Mouse (Mus musculus) liver, adult 2 months (tissue): Measurements from ENCODE around the gene Rnf185. TPM values are rescaled to one million over a fixed set of nuclear protein-coding genes. Genes with fewer than 3 reads are reported as not detected.

Source experiments
- DNase-seq: peaks from one replicate; pipeline ENCODE4 v3.0.0-alpha.2; 2011; ENCODE audit warnings: low read depth, low spot score; ENCODE audit errors: extremely low read depth
- H3K27ac ChIP-seq: fragments of 200-500 bp; replicated peaks from 2 replicates; pipeline ENCODE4 v1.5.1; 2012; ENCODE audit warnings: low read depth, mild to moderate bottlenecking, control low read depth, inconsistent platforms, low read length; ENCODE audit not compliant: insufficient read depth
- H3K27me3 ChIP-seq: fragments of 200-500 bp; 2 replicates; pipeline ENCODE4 v1.6.1; 2012; ENCODE audit warnings: mild to moderate bottlenecking, moderate library complexity, low read length, inconsistent platforms; ENCODE audit not compliant: control insufficient read depth, insufficient read depth
- H3K36me3 ChIP-seq: fragments of 200-500 bp; 2 replicates; pipeline ENCODE4 v1.6.1; 2012; ENCODE audit warnings: low read length, inconsistent platforms; ENCODE audit not compliant: control insufficient read depth, insufficient read depth
- H3K4me1 ChIP-seq: fragments of 200-500 bp; 2 replicates; pipeline ENCODE4 v1.6.1; 2011; ENCODE audit warnings: low read length; ENCODE audit not compliant: control insufficient read depth, insufficient read depth
- H3K4me3 ChIP-seq: fragments of 200-500 bp; 2 replicates; pipeline ENCODE4 v1.5.1; 2011; ENCODE audit warnings: low read depth, mild to moderate bottlenecking, control low read depth, low read length, moderate library complexity; ENCODE audit not compliant: insufficient read depth
- H3K79me2 ChIP-seq: fragments of 200-500 bp; 2 replicates; pipeline ENCODE4 v1.6.1; 2012; ENCODE audit warnings: inconsistent platforms, mild to moderate bottlenecking, low read length, moderate library complexity; ENCODE audit not compliant: control insufficient read depth, insufficient read depth
- H3K9ac ChIP-seq: fragments of 200-500 bp; 2 replicates; pipeline ENCODE4 v1.6.1; 2012; ENCODE audit warnings: low read depth, mild to moderate bottlenecking, control low read depth, inconsistent platforms, low read length
- CTCF ChIP-seq: fragments of 200-500 bp; IDR thresholded peaks from 2 replicates; pipeline ENCODE4 v1.5.1; 2011; ENCODE audit warnings: low read depth, low read length, control low read depth
- POLR2A ChIP-seq: fragments of 200-500 bp; IDR thresholded peaks from 2 replicates; pipeline ENCODE4 v1.6.1; 2011; ENCODE audit warnings: low read length, control low read depth; ENCODE audit not compliant: insufficient read depth; ENCODE audit errors: extremely low read depth
- WGBS: fragments of 180-500 bp; shearing (Covaris S2); methylation state at CpG from one replicate; pipeline ENCODE4 v1.1.7; 2018; 5-methylcytosine and 5-hydroxymethylcytosine counted together
- polyA plus RNA-seq: library from polyadenylated mRNA; depleted of rRNA; stranded (reverse); fragments of >200 nt; gene quantifications from 2 replicates; pipeline ENCODE4 v1.2.3, GENCODE M21; 2012
- total RNA-seq: library from RNA; depleted of rRNA; stranded (reverse); fragments of >200 nt; gene quantifications from 2 replicates; pipeline ENCODE4 v1.2.3, GENCODE M21; 2014

Gene Rnf185
- total and polyA plus RNA-seq, 2 experiments, result 11.2 to 33.3 TPM

DNA sequence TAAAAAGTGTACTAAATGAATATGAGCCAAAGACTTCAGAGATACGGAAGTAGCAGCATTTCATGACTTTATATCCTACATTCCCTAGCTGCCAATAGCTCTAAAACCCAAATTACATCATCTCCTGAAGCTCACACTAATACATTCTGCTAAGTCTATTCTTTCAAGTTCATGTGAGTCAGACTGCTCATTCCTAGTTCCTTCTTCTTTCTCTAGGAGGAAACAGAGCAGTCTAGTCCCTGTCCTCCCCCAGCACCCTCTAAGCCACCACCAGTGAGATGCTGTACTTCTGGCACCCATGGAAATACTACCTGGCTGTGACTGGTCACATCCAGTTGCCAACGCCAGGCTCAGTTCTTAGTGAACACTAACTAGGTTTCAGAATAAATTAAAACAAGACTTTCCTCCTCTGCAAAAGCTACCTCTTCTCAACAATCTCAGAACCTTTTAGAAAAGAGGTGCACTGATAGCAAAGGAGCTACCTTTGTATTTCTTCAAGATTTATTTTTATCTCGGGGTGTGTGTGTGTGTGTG is 24.4 kb downstream of the Rnf185 start:
- no peak overlapping the region for H3K27ac ChIP-seq
- peaks cover 34% of the 10 kb centered on the region for H3K36me3 ChIP-seq
- no peaks in the 10 kb centered on the region for H3K27me3 ChIP-seq
- H3K4me3 ChIP-seq, result no peak overlapping the region
- peaks cover 15% of the 10 kb centered on the region for H3K79me2 ChIP-seq
- H3K4me1 ChIP-seq, result no peaks in the 10 kb centered on the region
- WGBS, result 68% methylated on average over 3 of the region's 3 CpGs
- no peak for TF ChIP-seq POLR2A
- no peak for TF ChIP-seq CTCF
- no peak overlapping the region for H3K9ac ChIP-seq
- no peak for DNase-seq

DNA sequence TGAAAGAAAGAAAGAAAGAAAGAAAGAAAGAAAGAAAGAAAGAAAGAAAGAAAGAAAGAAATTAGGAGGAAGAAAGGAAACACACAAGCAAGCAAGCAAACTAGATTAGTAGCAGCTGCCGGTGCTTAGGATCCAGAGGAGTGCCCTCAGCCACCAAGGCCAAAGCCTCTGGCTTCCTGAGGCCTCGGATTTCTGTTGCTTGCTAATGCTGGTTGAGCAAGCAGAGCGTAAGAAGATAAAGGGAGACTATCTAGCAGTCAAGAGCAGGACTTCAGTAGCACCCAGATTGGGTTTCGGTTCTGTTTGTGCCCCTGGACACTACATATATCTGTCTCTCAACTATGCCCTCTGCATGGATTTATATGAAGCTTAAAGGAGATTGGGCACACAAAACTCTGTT is 29.9 kb downstream of the Rnf185 start:
- Histone ChIP-seq H3K36me3 (peaks cover 58% of the 10 kb centered on the region), H3K27ac (no peak overlapping the region), H3K79me2 (no peaks in the 10 kb centered on the region; the same call in 1 of the 2 replicates), H3K4me3 (no peak overlapping the region), H3K27me3 (no peaks in the 10 kb centered on the region), H3K4me1 (peaks cover 5% of the 10 kb centered on the region), H3K9ac (no peak overlapping the region)
- TF ChIP-seq CTCF (no peak), POLR2A (no peak)
- DNase-seq, result no peak
- 67% methylated on average over 4 of the region's 4 CpGs for WGBS

DNA sequence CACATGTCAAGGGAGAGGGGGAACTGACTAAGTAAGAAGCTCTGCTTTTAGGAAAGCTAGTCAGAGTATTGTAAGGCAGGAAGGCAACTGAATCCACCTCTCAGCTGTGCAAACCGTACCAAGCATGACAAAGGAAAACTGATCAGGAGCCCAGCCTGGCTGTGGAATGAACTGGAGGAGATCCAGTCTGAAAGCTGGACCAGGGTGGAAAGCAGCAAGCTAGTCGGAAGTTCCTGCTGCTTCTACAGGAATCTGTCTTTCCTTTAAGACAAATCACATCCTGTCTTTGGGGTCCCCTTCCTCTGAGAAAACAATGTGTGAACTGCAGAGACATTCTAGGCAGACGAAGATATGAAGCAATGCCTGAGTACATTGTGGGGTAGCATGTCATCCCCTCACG is 33.4 kb downstream of the Rnf185 start:
- Histone ChIP-seq H3K79me2 (no peaks in the 10 kb centered on the region), H3K4me3 (no peak overlapping the region), H3K9ac (no peak overlapping the region), H3K27me3 (no peaks in the 10 kb centered on the region), H3K27ac (peak overlapping the region; percentile 27; the same call in 1 of the 2 replicates), H3K36me3 (peaks cover 64% of the 10 kb centered on the region), H3K4me1 (peaks cover 5% of the 10 kb centered on the region)
- no peak for TF ChIP-seq CTCF
- no peak for TF ChIP-seq POLR2A
- no peak for DNase-seq
- 75% methylated on average over 4 of the region's 4 CpGs for WGBS

DNA sequence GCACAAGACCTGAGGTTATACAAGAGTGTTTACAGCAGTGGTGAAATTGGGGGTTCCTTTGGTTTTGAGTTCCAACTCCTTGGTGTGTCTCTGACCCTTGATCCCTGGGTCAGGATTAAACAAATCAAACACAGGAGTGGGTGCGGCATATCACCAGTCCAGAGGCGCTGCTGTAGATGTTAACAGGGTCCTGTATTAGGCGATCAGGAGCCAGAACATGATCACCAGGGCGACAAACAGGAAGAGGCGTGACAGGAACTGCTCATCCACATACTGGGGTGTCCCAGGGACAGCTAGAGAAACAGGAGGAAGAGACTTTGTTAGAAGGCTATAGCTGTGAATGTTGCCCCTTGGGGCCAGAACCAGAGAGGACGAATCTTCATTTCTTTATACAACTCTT is 34.4 kb downstream of the Rnf185 start:
- H3K36me3 ChIP-seq, result peaks cover 60% of the 10 kb centered on the region
- H3K79me2 ChIP-seq, result no peaks in the 10 kb centered on the region
- peaks cover 5% of the 10 kb centered on the region for H3K4me1 ChIP-seq
- H3K27me3 ChIP-seq, result no peaks in the 10 kb centered on the region
- no peak overlapping the region for H3K9ac ChIP-seq
- no peak for TF ChIP-seq POLR2A
- TF ChIP-seq CTCF, result no peak
- H3K27ac ChIP-seq, result peak overlapping the region; percentile 48
- WGBS, result 48% methylated on average over 6 of the region's 6 CpGs
- no peak overlapping the region for H3K4me3 ChIP-seq
- no peak for DNase-seq

DNA sequence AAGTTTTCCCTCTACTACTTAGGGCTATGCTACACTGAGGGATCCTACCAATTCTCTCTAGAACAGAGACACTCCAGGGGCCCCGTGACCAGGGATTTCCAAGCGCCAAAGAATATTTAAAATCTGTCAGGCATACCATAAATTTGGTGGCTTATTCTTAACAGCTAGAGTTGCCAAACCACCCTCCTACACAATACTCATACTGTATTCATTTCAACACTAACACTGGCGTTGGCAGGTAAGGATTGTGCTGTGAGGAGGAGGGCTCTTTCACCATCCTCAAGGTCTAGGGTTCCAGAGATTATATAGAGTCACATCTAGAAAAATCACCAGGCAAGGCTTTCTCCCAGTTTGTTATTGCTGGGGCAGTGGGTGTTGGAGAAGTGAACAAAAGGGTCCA is 35.8 kb downstream of the Rnf185 start:
- Histone ChIP-seq H3K27ac (no peak overlapping the region), H3K4me1 (peaks cover 5% of the 10 kb centered on the region), H3K9ac (no peak overlapping the region), H3K79me2 (no peaks in the 10 kb centered on the region), H3K36me3 (peaks cover 56% of the 10 kb centered on the region), H3K27me3 (no peaks in the 10 kb centered on the region), H3K4me3 (no peak overlapping the region)
- WGBS, result 97% methylated on average over 3 of the region's 3 CpGs
- TF ChIP-seq CTCF (no peak), POLR2A (no peak)
- DNase-seq, result no peak

DNA sequence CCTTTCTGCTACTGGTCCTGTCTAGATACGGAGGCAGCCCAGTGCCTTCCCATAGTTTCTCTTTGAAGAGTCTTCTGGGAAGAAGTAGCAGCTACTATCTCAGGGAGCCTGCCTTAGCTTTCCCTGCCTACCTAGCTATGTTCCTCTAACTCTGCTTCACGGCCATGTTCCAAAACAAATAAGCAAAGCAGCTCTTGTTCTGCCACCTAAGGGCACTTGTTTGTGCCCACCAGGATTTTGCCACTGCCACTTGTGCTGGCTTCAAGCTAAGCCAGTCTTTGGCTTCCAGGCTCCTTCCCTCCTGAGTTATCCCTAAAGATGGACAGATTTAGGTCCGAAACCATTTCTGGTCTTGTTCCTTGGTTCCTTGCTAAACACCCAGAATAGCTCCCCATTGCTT is 40.1 kb downstream of the Rnf185 start:
- Histone ChIP-seq H3K79me2 (peaks cover 7% of the 10 kb centered on the region; the same call in 1 of the 2 replicates), H3K9ac (no peak overlapping the region), H3K36me3 (peaks cover 25% of the 10 kb centered on the region), H3K27me3 (no peaks in the 10 kb centered on the region), H3K27ac (no peak overlapping the region), H3K4me3 (no peak overlapping the region), H3K4me1 (peaks cover 1% of the 10 kb centered on the region; the same call in 1 of the 2 replicates)
- WGBS, result 88% methylated on average over 3 of the region's 3 CpGs
- TF ChIP-seq POLR2A, result no peak
- TF ChIP-seq CTCF, result no peak
- DNase-seq, result no peak
